ENCODE assay signal across 11 mouse cellular contexts in the genomic region with DNA sequence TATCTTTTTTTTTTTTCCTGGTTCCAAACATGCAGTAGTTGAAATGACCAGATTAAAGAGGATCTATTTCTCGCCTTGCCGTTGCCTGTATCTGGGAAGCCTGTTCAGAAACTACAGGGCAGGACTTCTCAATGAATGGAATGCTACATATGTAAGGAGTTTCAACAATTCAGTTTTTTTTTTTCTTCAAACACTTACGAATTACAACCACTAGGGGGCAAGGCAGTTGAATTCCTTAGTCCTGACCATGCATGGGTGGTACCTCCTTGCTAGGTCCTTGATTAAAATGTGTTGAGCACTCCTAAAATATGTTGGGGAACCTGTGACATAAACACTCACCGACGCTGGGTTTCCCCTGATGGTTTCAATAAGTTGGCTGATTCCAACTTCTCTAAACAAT. TPM values are rescaled to one million over a fixed set of nuclear protein-coding genes. Genes with fewer than 3 reads are reported as not detected.
DNase-seq lines count a peak whose midpoint lies in the region; ATAC-seq lines count a peak whose summit lies in the region.
"Had no signal": no experiment of that assay in that cellular context is flagged by ENCODE, and none has a peak within 500 bp of the region (broad histone marks: within the 10 kb centered on the region; RNA-seq: fewer than 3 reads in every experiment).

No protein-coding gene starts in this region.

- intact Hi-C loops in heart, postnatal 14 days (cut with DNase I), result loop anchor here (5.0 kb wide), 1 partner anchor 98 kb away; no protein-coding TSS in a partner anchor

- ATAC-seq in monocyte, adult 5-6 weeks (replicated peaks; ENCODE audit: insufficient number of reproducible peaks, low FRiP score, low TSS enrichment, poor library complexity, severe bottlenecking), result 0 out of 2 replicates have a peak, but pooled peaks have one; percentile 28
- ATAC-seq: midbrain, embryonic 16.5 days had no signal

- DNase-seq in heart, adult 18-20 months, result peak; percentile 9 to 13
- no peak for DNase-seq in heart, postnatal 14 days
- peak; percentile 55 for DNase-seq in lung, postnatal 25 days (ENCODE audit: low spot score)
- DNase-seq in lung, postnatal 4 days, result no peak
- DNase-seq in R1 (ENCODE audit: low read depth, low spot score), result peak; percentile 91
- DNase-seq in urinary bladder, postnatal 25 days (ENCODE audit: low spot score), result no peak
- no peak for DNase-seq in gastrocnemius, adult 18-20 months (ENCODE audit: low spot score)
- DNase-seq: cerebellum, adult 11 months; retina, postnatal 1 day had no signal

RNA-seq across cellular contexts. Expression of a gene that starts 1.7 kb away (rescaled TPM):
- total RNA-seq in heart, adult 18-20 months (2021), result 10 to 100 TPM; 13.1 to 15.2 TPM
- 10 to 100 TPM; 15.6 to 18.7 TPM for total RNA-seq in heart, postnatal 14 days (2021)
- total RNA-seq in monocyte, adult 5-6 weeks (2017), result 0.58 to 2.8 TPM (median 1.4 TPM) in 3 replicates
- 1 to 10 TPM; 3.7 to 4.4 TPM for total RNA-seq in gastrocnemius, adult 18-20 months (2021)

Comparison
In these comparisons a context has a peak if more than half of its experiments do, and no peak if none do; other contexts are left out.
1. DNase-seq: peak in heart, adult 18-20 months (2 of 2), lung, postnatal 25 days (single experiment) and R1 (single experiment); none in heart, postnatal 14 days (0 of 2), lung, postnatal 4 days (0 of 2), urinary bladder, postnatal 25 days (single experiment) and gastrocnemius, adult 18-20 months (single experiment).